ENCODE assay signal across 19 mouse cellular contexts in genomic region chr12:112651778-112652439, GRCm38 (mm10).
"Had no signal": no experiment of that assay in that cellular context is flagged by ENCODE, and none has a peak within 500 bp of the region (broad histone marks: within the 10 kb centered on the region; RNA-seq: fewer than 3 reads in every experiment).

No protein-coding gene starts in this region.

- H3K9ac ChIP-seq: limb, embryonic 12.5 days; limb, embryonic 15.5 days; liver, embryonic 14.5 days; liver, postnatal 0 days; midbrain, embryonic 12.5 days; midbrain, embryonic 15.5 days; neural tube, embryonic 13.5 days; stomach, embryonic 15.5 days had no signal

- H3K27ac ChIP-seq: kidney, postnatal 0 days; limb, embryonic 12.5 days; limb, embryonic 15.5 days; liver, embryonic 14.5 days; macrophage; midbrain, embryonic 12.5 days; midbrain, embryonic 15.5 days; neural tube, embryonic 13.5 days; stomach, embryonic 15.5 days had no signal

- H3K4me2 ChIP-seq: limb, embryonic 12.5 days; limb, embryonic 15.5 days; liver, embryonic 11.5 days; midbrain, embryonic 12.5 days; midbrain, embryonic 15.5 days; neural tube, embryonic 13.5 days; stomach, embryonic 15.5 days had no signal

- H3K27me3 ChIP-seq: limb, embryonic 12.5 days; limb, embryonic 15.5 days; midbrain, embryonic 12.5 days; midbrain, embryonic 15.5 days; neural tube, embryonic 13.5 days; stomach, embryonic 15.5 days had no signal

- DNase-seq: kidney, adult 2 months; kidney, postnatal 25 days; left cerebral cortex, postnatal 4 days; liver, postnatal 0 days; retina, postnatal 1 day; right cerebral cortex, postnatal 25 days; spleen, adult 18-20 months; thymus, postnatal 36 days had no signal

- H3K9me3 ChIP-seq: limb, embryonic 12.5 days; limb, embryonic 15.5 days; midbrain, embryonic 12.5 days; midbrain, embryonic 15.5 days; neural tube, embryonic 13.5 days; stomach, embryonic 15.5 days had no signal

- H3K4me3 ChIP-seq: limb, embryonic 12.5 days; limb, embryonic 15.5 days; midbrain, embryonic 12.5 days; midbrain, embryonic 15.5 days; neural tube, embryonic 13.5 days; stomach, embryonic 15.5 days had no signal

- ATAC-seq: intestine, postnatal 0 days; liver, postnatal 0 days; midbrain, embryonic 15.5 days had no signal
